Mouse (Mus musculus) lung, embryonic 16.5 days (tissue): Measurements from ENCODE around the gene Gm10837. TPM values are rescaled to one million over a fixed set of nuclear protein-coding genes. Genes with fewer than 3 reads are reported as not detected.

Experiments used
- ATAC-seq: fragments of 200-750 bp; cut with Nextera tagmentation; 2 replicates; pipeline ENCODE4 v1.8.0; 2017; ENCODE audit warnings: low read depth, mild to moderate bottlenecking, moderate library complexity
- H3K27ac ChIP-seq: fragments of 300-500 bp; sonication (generic); 2 replicates; pipeline ENCODE4 v1.5.1; 2014; ENCODE audit warnings: mild to moderate bottlenecking, control low read depth, low read length
- H3K27me3 ChIP-seq: fragments of 300-500 bp; sonication (generic); 2 replicates; pipeline ENCODE4 v1.6.1; 2014; ENCODE audit warnings: low read depth, low read length, mixed read lengths; ENCODE audit not compliant: control insufficient read depth, insufficient read depth
- H3K36me3 ChIP-seq: fragments of 300-500 bp; sonication (generic); 2 replicates; pipeline ENCODE4 v1.6.1; 2014; ENCODE audit warnings: low read length; ENCODE audit not compliant: control insufficient read depth, insufficient read depth
- H3K4me1 ChIP-seq: fragments of 300-500 bp; sonication (generic); replicated peaks from 2 replicates; pipeline ENCODE4 v1.6.1; 2014; ENCODE audit warnings: low read length, mixed read lengths; ENCODE audit not compliant: control insufficient read depth, insufficient read depth
- H3K4me2 ChIP-seq: fragments of 300-500 bp; sonication (generic); 2 replicates; pipeline ENCODE4 v1.6.1; 2014; ENCODE audit warnings: low read depth, low read length, control low read depth
- H3K4me3 ChIP-seq: fragments of 300-500 bp; sonication (generic); 2 replicates; pipeline ENCODE4 v1.5.1; 2014; ENCODE audit warnings: mild to moderate bottlenecking, low read length, control low read depth
- H3K9ac ChIP-seq: fragments of 300-500 bp; sonication (generic); 2 replicates; pipeline ENCODE4 v1.6.1; 2014; ENCODE audit warnings: low read length, control low read depth
- H3K9me3 ChIP-seq: fragments of 300-500 bp; sonication (generic); 2 replicates; pipeline ENCODE4 v1.6.1; 2016; ENCODE audit warnings: low read length; ENCODE audit not compliant: control insufficient read depth
- WGBS: fragments of 180-500 bp; shearing (Covaris S2); extraction: QIAGEN DNeasy Blood & Tissue Kit; methylation state at CpG from one replicate; pipeline ENCODE4 v1.1.7; 2014; 5-methylcytosine and 5-hydroxymethylcytosine counted together
- polyA plus RNA-seq: library from polyadenylated mRNA; unstranded; fragments of >200 nt; fragmentation: Nextera tagmentation; extraction: Ambion mirVana; gene quantifications from 2 replicates; pipeline ENCODE4 v1.2.1, GENCODE M21; 2015

The Gm10837 gene
- polyA plus RNA-seq, 1 experiment from 2014 or later = not detected

- WGBS = 1% methylated on average over 18 of the region's 18 CpGs
- H3K4me2 ChIP-seq = no peak overlapping the region
- no peak overlapping the region for H3K9ac ChIP-seq
- H3K36me3 ChIP-seq = no peaks in the 10 kb centered on the region
- ATAC-seq = no peak
- no peak overlapping the region for H3K27ac ChIP-seq
- no peak overlapping the region for H3K4me3 ChIP-seq
- peaks cover 87% of the 10 kb centered on the region for H3K27me3 ChIP-seq
- peaks cover 17% of the 10 kb centered on the region for H3K4me1 ChIP-seq
- H3K9me3 ChIP-seq = no peaks in the 10 kb centered on the region
Measured at GRCm38 (mm10) chr14:122476822-122477215, 13.6 kb upstream of the Gm10837 start.

GRCm38 (mm10) chr14:122477261-122477671 is 13.1 kb upstream of the Gm10837 start:
- no peaks in the 10 kb centered on the region for H3K9me3 ChIP-seq
- ATAC-seq = no peak
- H3K36me3 ChIP-seq = no peaks in the 10 kb centered on the region
- no peak overlapping the region for H3K9ac ChIP-seq
- peaks cover 17% of the 10 kb centered on the region for H3K4me1 ChIP-seq
- no peak overlapping the region for H3K4me3 ChIP-seq
- 1% methylated on average over 20 of the region's 20 CpGs for WGBS
- no peak overlapping the region for H3K27ac ChIP-seq
- peaks cover 89% of the 10 kb centered on the region for H3K27me3 ChIP-seq
- H3K4me2 ChIP-seq = no peak overlapping the region

GRCm38 (mm10) chr14:122477971-122478573 is 12.3 kb upstream of the Gm10837 start:
- peaks cover 17% of the 10 kb centered on the region for H3K4me1 ChIP-seq
- H3K9me3 ChIP-seq = no peaks in the 10 kb centered on the region
- no peak overlapping the region for H3K27ac ChIP-seq
- peaks cover 89% of the 10 kb centered on the region for H3K27me3 ChIP-seq
- no peak overlapping the region for H3K4me3 ChIP-seq
- H3K36me3 ChIP-seq = no peaks in the 10 kb centered on the region
- H3K9ac ChIP-seq = no peak overlapping the region
- 2% methylated on average over 9 of the region's 9 CpGs for WGBS
- no peak for ATAC-seq
- no peak overlapping the region for H3K4me2 ChIP-seq

GRCm38 (mm10) chr14:122478574-122479011 is 11.8 kb upstream of the Gm10837 start:
- H3K4me2 ChIP-seq = no peak overlapping the region
- peaks cover 89% of the 10 kb centered on the region for H3K27me3 ChIP-seq
- no peak overlapping the region for H3K27ac ChIP-seq
- H3K9ac ChIP-seq = no peak overlapping the region
- no peaks in the 10 kb centered on the region for H3K9me3 ChIP-seq
- no peak overlapping the region for H3K4me3 ChIP-seq
- no peaks in the 10 kb centered on the region for H3K36me3 ChIP-seq
- ATAC-seq = no peak
- H3K4me1 ChIP-seq = peaks cover 17% of the 10 kb centered on the region
- WGBS = under 1% methylated on average over 22 of the region's 22 CpGs

GRCm38 (mm10) chr14:122479461-122480109 is 10.8 kb upstream of the Gm10837 start:
- peaks cover 89% of the 10 kb centered on the region for H3K27me3 ChIP-seq
- H3K9ac ChIP-seq = no peak overlapping the region
- H3K9me3 ChIP-seq = no peaks in the 10 kb centered on the region
- H3K4me1 ChIP-seq = peaks cover 15% of the 10 kb centered on the region
- H3K4me3 ChIP-seq = no peak overlapping the region
- 20% methylated on average over 17 of the region's 17 CpGs for WGBS
- no peaks in the 10 kb centered on the region for H3K36me3 ChIP-seq
- no peak overlapping the region for H3K27ac ChIP-seq
- H3K4me2 ChIP-seq = no peak overlapping the region
- ATAC-seq = no peak

- no peak overlapping the region for H3K4me2 ChIP-seq
- H3K27me3 ChIP-seq = peaks cover 89% of the 10 kb centered on the region
- H3K36me3 ChIP-seq = no peaks in the 10 kb centered on the region
- no peak overlapping the region for H3K9ac ChIP-seq
- H3K9me3 ChIP-seq = no peaks in the 10 kb centered on the region
- no peak for ATAC-seq
- peaks cover 9% of the 10 kb centered on the region for H3K4me1 ChIP-seq
- no peak overlapping the region for H3K27ac ChIP-seq
- WGBS = 6% methylated on average over 2 of the region's 2 CpGs
- H3K4me3 ChIP-seq = no peak overlapping the region
Measured at GRCm38 (mm10) chr14:122480355-122480754, 10.0 kb upstream of the Gm10837 start.

GRCm38 (mm10) chr14:122481181-122481580 is 9.2 kb upstream of the Gm10837 start:
- Histone ChIP-seq H3K27me3 (peaks cover 89% of the 10 kb centered on the region), H3K4me2 (no peak overlapping the region), H3K36me3 (no peaks in the 10 kb centered on the region), H3K4me1 (peaks cover under 1% of the 10 kb centered on the region; the same call in 1 of the 2 replicates), H3K4me3 (no peak overlapping the region), H3K27ac (no peak overlapping the region), H3K9me3 (no peaks in the 10 kb centered on the region), H3K9ac (no peak overlapping the region)
- no peak; the same call in 1 of the 2 replicates for ATAC-seq
- WGBS = 1% methylated on average over 15 of the region's 15 CpGs

GRCm38 (mm10) chr14:122482081-122483023 is 8.0 kb upstream of the Gm10837 start:
- Histone ChIP-seq H3K4me3 (no peak overlapping the region), H3K27ac (no peak overlapping the region), H3K4me1 (no peaks in the 10 kb centered on the region), H3K9ac (no peak overlapping the region), H3K4me2 (no peak overlapping the region), H3K36me3 (no peaks in the 10 kb centered on the region), H3K9me3 (no peaks in the 10 kb centered on the region), H3K27me3 (peaks cover 90% of the 10 kb centered on the region)
- WGBS = under 1% methylated on average over 36 of the region's 38 CpGs
- no peak for ATAC-seq

- H3K9me3 ChIP-seq = no peaks in the 10 kb centered on the region
- WGBS = 5% methylated on average over 5 of the region's 5 CpGs
- H3K9ac ChIP-seq = no peak overlapping the region
- no peak overlapping the region for H3K4me3 ChIP-seq
- no peaks in the 10 kb centered on the region for H3K36me3 ChIP-seq
- H3K4me2 ChIP-seq = no peak overlapping the region
- no peak for ATAC-seq
- H3K27ac ChIP-seq = no peak overlapping the region
- no peaks in the 10 kb centered on the region for H3K4me1 ChIP-seq
- H3K27me3 ChIP-seq = peaks cover 86% of the 10 kb centered on the region
Measured at GRCm38 (mm10) chr14:122483024-122483385, 7.4 kb upstream of the Gm10837 start.
